Mouse (Mus musculus): ENCODE measurements around the gene Lcn6. TPM values are rescaled to one million over a fixed set of nuclear protein-coding genes. Genes with fewer than 3 reads are reported as not detected.

Lcn6 gene
- not detected in 2 replicates for total RNA-seq (2017)

DNA sequence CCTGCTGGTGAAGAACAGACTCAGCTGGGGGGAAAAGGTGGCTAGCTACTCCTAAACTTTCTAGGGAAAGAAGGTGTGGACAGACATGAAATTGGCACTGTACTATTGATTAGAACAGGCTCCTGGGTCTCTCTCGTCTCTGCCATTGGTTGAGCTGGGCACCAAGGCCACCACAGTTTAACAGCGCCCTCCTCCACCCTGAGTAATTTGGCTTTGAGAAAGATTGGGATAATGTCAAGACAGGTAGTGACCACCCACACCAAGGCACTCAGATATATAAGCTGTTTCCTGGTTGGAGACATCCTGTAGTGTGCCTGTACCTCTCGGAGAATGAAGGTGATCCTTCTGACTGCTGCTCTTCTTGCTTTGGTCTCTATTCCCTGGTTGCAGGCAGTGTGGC is at the start of gene Lcn6:
Gene Lcn6 (plus strand): TSS at position 301 of the 400 bp plus-strand sequence.
- ATAC-seq (replicated peaks; ENCODE audit: low read depth, poor library complexity, severe bottlenecking) = no peak

DNA sequence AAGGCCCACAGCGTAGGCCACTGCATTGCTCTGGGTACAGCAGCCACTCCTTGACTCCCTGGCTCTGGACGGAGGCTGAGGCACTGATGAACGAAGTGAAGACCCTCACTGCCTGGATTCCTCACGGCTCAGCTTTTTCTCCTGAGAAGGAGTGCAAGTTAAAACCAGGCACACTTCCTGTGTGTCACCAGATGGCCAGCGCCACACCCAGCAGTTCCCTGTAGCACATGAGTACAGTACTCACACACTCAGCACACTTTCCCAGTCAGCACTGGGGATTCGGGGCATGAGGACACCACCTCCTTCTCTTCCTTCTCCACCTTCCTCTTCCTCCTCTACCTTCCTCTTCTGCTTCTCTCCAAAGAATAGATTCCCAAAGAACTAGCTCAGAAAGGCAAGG is 48.8 kb upstream of the Lcn6 start, which contains the start of gene Fcna:
Gene Fcna (minus strand): TSS at position 220 of the 400 bp plus-strand sequence.
- no peak for ATAC-seq (replicated peaks; ENCODE audit: low read depth, poor library complexity, severe bottlenecking)

DNA sequence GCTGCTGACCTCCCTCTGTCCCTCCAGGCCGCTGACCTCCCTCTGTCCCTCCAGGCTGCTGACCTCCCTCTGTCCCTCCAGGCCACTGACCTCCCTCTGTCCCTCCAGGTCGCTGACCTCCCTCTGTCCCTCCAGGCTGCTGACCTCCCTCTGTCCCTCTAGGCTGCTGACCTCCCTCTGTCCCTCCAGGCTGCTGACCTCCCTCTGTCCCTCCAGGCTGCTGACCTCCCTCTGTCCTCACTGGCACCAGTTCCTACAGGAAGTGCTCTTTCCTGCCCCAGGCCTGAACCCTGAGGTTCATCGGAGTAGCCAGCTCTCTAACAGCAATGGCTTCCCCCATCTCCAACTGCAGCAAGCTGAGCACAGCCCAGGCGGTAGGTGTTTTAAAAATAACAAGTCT is 47.8 kb upstream of the Lcn6 start:
- no peak for ATAC-seq (replicated peaks; ENCODE audit: low read depth, poor library complexity, severe bottlenecking)

DNA sequence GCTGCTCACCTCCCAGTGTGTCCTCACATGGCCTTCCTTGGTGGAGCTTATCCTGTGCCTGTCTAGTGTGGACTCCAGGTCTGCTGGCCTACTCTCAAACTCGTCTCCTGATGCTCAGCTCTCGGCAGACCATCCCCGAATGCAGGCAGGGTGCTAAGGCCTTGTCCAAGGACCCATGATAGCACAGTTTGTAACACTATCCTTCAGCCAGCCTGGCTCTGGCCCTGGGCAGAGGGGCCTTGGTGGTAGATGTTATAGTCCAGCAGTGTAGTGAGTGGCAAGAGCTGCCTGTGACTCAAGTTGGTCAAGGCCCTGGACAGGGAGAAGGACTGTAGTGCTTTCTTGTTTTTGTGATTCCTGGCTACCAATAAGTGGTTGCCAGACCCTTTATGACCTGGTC is 43.0 kb upstream of the Lcn6 start:
- ATAC-seq (replicated peaks; ENCODE audit: low read depth, poor library complexity, severe bottlenecking) = no peak

DNA sequence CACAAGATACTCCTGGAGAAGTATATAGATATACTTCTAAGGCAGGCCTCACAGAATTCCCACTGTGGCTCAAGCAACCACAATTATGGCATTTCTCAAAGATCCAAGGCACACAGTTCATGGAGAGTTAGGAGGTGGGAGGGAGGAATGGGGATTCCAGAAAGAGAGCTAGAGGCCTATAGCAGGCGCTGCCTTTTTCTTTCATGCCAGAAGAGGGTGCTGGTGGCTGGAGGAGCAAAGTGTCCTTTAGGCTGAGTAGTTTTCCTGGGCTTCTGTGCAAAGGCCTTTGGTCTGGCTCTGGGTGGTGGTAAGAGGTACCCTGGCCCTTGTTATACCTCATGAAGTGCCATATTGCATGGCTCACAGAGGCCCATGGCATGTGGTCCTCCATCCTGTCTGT is 42.5 kb upstream of the Lcn6 start:
- no peak for ATAC-seq (replicated peaks; ENCODE audit: low read depth, poor library complexity, severe bottlenecking)

DNA sequence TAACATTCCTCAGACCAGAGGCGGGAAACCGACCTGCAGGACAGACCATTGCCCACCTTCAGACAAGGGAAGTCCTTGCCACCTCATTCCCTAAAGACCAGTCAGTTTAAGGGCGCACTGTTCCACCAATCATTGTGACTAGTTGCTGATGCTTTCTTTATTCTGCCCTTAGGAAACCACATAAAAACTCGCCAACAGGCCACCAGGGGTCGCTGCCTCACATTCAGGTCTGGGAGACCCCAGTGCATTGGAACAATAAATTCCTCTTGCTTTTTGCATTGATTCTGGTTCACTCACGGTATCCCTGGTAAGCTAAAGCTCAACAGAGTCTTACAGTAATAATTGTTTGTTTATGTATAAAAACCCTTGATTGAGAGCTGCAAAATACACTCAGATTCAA is 36.7 kb upstream of the Lcn6 start:
- no peak for ATAC-seq (replicated peaks; ENCODE audit: low read depth, poor library complexity, severe bottlenecking)

DNA sequence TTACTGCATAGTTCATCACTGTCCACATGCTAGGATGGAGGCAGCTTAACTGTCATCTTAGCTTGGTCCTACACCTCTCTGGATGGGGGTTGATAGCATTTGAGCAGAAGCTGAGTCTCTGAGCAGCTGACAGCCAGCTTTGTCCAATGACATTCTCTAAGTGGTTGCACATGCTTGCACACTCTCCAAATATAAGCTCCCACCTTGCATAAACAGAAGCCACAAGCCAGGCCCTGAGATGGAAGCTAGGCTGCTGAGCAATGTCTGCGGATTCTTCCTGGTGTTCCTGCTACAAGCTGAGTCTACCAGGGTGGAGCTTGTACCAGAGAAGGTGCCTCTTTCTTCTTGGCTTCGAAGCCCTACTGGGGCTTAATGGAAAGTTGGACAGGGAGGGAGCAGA is 23.7 kb upstream of the Lcn6 start, which contains the start of gene Lcn8:
Gene Lcn8 (plus strand): TSS at position 219 of the 400 bp plus-strand sequence.
- no peak for ATAC-seq (replicated peaks; ENCODE audit: low read depth, poor library complexity, severe bottlenecking)

DNA sequence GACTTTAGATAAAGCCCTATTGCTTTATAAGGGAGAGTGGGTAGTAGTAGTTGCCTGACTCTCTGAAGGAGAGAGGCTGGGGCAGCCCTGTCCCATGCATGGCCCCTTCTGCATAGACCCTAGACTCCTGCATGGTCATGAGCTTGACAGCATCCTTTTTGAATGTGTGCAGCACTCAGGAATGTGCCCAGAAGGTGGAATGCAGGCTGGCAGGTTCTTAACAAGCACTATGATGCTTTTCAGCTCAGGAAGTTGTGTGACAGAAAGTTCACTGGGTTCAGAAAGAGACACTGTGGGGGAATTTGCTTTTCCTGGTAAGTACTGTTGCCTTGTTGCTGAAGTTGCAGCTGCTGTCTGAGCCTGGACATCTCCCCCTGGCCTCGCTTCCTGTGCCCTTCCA is 22.1 kb upstream of the Lcn6 start:
- no peak for ATAC-seq (replicated peaks; ENCODE audit: low read depth, poor library complexity, severe bottlenecking)

DNA sequence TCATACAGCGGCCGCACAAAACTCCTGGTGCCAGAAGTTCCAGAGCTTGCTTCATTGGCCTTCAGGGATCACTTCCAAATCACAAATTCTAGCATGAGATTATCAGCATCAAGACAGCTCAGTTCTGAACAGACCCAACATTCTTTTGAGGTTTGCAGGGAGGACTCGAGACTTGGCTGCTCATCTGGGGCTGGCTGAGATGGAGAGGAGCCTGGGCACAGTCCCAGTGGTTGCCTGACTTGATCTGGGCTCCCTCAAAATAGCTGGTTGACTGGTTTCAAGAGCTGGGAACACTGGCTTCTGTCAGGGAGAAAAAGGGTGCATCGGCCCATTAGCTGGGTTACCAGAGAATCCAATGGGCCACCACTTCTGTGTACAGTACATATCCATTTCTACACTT is 19.9 kb upstream of the Lcn6 start:
- no peak for ATAC-seq (replicated peaks; ENCODE audit: low read depth, poor library complexity, severe bottlenecking)

DNA sequence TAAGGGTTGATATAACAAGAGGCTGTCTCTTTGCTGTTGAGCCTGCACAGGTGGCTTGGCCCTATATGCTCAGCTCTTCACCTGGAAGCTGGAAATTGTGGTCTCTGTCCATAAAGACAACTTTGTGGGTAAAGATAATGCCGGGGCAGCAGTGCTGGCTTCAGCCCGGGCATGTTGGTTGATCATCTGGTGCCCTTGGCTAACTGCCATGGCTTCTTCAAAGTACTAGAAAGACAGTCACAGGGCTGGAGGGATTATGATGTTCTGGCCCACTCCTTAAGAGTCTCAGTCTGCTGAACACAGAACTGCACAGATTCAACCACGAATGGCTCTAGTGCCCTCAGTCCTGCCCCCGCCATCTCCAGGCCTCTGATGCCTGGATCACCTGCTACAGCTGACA is 19.3 kb upstream of the Lcn6 start:
- ATAC-seq (replicated peaks; ENCODE audit: low read depth, poor library complexity, severe bottlenecking) = no peak

DNA sequence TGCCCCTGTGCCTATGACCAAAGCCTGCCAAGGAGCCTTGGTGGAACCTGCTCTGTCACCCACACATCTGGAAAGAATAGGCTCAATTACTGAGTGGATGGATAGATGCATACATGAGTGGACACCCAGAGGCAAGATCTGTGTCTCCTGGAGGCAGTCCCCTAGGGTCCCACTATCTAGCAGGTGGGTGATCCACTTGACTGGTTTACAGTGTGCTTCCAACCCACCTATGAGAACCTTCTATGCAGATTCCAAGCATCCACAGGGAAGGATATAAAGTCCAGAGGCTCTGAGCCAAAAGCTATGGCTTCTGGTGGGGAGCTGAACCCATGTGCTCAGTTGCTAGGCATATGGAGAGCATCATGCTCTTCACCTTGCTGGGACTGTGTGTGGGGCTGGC is 18.9 kb upstream of the Lcn6 start, which contains the start of gene Lcn5:
Gene Lcn5 (plus strand): TSS at position 301 of the 400 bp plus-strand sequence.
- no peak for ATAC-seq (replicated peaks; ENCODE audit: low read depth, poor library complexity, severe bottlenecking)

DNA sequence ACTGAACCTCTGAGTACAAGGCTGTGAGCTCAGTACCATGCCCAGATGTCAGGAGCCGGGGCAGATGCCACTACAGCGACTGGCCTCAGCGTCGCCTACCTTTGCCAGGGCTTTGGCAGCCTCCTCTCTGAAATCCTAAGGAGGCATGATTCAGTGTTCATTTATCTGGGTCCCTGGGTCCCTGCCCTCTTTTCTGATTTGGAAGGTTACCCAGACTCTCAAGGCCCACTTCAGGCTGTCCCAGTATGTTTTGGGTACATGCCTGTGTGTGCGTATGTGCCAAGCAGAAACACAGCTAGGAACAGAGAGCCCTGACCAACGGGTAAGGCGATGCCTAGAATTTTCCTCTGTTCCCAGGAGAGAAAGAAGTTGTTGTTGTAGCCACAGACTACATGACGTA is 16.3 kb upstream of the Lcn6 start:
- no peak for ATAC-seq (replicated peaks; ENCODE audit: low read depth, poor library complexity, severe bottlenecking)

DNA sequence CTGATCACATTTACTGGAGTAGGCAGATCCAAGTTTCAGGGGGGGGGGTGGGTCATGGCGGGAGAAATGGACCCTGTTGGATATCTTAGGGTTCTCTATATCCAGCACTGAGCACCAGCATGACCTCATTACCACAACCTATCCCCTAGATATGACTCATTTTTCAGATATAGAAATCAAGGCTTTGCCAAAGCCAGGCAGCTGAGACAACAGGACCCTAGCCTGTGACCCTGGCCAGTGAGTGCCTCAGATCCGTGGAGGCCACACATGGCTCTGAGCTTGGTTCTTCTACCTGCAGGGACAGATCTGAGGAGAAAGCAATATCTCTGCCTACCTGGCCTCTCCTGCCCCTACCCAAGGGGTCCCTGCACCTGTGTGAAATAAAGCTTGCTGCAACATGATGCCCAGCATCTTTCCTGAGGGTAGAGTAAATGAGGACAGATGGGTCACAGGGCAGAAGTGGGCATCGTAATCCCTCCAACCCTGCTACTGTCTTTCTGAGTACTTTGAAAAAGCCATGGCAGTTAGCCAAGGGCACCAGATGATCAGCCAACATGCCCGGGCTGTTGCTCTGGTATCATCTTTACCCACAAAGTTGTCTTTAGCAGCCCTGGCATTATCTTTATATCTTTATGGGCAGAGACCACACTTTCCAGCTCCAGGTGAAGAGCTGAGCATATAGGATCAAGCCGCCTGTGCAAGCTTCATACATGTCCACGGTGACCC is 15.2 kb upstream of the Lcn6 start:
- ATAC-seq (replicated peaks; ENCODE audit: low read depth, poor library complexity, severe bottlenecking) = no peak

DNA sequence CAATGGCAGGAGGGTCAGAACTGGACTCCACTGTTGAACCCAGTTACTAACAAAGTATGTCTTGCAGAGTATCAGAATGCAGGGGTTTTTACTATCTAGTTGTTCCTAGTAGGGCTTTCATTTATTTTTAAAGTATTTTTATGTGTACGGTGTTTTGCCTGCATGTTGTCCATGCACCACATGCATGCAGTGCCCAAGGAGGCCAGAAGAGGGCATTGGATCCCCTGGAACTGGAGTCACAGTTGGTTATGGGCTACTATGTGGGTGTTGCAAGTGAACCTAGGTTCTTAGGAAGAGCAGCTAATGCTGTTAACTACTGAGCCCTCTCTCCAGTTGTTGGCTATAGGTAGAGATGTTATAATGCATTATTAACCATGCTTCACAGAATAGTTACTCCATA is 13.1 kb upstream of the Lcn6 start:
- ATAC-seq (replicated peaks; ENCODE audit: low read depth, poor library complexity, severe bottlenecking) = peak; percentile 63

DNA sequence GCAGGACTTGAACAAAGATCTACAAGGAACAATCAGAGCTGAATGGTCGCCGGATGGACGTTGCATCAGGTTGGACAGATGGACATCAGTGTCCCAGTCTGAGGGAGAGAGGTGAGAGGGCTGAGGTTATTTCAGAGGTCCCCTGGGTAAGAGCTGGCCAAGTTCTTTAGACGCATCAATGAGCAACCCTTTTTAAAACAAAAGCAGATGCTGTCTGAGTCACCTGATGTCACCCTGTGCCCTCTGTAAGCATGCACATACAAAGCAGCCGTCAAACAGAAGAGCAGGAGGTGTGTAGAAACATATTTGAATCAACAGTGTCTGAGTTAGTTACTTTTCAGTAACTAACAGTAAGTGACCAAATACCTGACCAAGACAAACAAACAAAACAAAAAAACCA is 12.5 kb upstream of the Lcn6 start:
- ATAC-seq (replicated peaks; ENCODE audit: low read depth, poor library complexity, severe bottlenecking) = no peak

DNA sequence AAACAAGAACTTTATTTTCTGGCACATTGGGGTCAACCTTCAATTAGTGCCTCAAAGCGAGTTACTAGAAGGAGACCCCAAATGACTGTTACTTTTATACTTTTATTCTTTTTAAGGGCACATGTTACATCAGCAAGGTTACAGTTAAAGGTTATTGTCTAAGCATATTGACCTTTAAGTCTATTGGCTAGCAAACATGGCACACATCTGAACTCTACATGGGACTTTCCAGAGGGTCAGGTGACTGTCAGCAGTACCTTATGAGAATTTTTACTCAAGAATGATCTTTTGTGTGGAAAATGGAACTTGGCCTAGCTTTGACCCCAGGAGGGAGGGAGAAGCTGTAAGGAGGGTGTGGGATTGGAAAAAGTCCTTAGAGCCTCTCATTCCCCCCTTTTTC is 10.1 kb upstream of the Lcn6 start:
- no peak for ATAC-seq (replicated peaks; ENCODE audit: low read depth, poor library complexity, severe bottlenecking)

DNA sequence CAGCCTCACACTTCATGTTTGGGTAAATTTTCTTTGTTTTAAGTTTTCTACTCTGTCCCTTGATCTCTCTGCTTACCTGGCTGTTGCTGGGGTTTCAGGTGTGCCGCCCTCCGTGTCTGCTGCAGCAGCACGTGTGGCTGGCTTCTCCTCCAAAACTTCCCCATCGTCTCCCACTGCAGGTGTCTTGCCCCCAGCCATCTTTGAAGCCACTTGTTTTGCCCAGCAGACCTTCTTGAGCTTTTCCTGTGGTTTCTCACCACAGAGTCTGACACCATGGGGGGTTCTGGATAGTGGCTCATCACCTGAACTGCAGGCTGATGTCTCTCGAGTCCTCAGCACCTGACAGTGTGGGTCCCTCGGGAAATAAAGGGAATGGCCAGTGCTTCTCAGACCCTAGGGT is 3.0 kb downstream of the Lcn6 start:
- no peak for ATAC-seq (replicated peaks; ENCODE audit: low read depth, poor library complexity, severe bottlenecking)

DNA sequence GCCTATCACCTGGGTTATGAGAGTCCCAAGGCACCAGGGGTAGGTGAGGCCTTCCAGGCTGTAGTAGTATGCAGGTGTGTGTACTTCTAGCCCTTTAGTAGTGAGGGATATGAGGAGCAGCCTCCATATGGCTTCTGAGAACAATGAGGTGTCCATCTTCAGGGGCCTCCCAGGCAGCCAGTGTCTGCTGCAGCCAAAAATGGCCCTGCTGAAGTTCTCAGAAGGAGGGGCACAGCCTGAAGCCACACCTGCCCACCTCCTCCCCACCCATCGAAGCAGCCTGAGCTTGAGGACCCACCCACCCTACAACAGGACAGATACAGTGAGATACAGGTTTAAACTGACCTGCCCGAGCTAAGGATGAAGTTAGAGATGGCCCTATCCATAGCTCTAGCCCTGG is 5.8 kb downstream of the Lcn6 start, which contains the start of gene Lcn10:
Gene Lcn10 (plus strand): TSS at position 301 of the 400 bp plus-strand sequence.
- ATAC-seq (replicated peaks; ENCODE audit: low read depth, poor library complexity, severe bottlenecking) = no peak

DNA sequence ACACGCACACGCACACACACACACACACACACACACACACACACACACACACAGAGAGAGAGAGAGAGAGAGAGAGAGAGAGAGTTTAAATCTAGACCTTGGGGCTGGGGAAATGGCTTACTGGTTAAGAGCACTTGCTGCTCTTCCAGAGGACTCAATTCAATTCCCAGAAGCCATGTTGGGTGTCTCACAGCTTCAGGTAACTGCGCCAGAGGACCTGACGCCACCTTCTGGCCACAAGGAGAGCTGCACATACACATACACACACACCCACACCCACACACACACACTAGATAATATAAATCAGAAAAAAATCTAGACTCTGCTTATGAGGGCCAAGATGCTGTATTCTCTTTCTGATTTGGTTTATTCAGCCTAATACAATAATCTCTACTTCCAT is 10.4 kb downstream of the Lcn6 start:
- no peak for ATAC-seq (replicated peaks; ENCODE audit: low read depth, poor library complexity, severe bottlenecking)

DNA sequence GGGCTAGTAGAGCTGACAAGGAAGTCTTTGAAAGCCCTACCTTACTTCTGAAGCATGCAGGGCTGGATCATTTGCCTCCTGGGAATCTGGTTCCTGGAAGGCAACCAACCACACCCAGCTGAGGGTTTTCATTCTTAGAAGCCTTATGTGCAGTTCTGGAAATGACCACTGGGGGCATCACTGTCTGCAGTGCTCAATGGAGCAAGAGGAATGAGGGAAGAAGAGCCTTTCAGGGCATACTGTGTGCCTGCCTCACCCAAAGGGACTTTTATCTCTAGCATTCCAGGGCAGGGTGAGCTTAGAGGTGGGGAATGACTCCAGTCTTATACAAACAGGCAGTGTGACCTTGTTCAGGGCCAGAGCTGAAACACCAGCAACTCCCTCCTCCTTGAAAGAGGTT is 18.0 kb downstream of the Lcn6 start:
- peak; percentile 82 for ATAC-seq (replicated peaks; ENCODE audit: low read depth, poor library complexity, severe bottlenecking)

DNA sequence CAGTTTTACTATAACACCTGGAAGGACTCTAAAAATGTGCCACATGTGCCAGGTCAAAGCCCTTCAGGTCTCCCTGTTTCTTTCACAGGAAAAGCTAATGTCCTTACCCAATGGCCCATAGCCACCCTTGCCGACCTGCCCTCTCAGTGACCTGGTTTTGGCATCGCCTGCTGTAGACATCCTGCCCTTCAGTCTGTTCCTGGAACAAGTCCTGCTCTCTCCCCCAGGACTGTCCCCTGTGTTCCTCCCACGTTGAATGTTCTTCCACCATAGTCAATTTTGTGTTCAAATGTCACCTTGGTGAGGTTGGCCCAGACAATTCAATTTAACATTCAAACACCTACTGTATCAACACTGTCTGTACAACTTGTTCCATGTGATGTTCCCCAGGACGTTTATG is 20.4 kb downstream of the Lcn6 start:
- no peak for ATAC-seq (replicated peaks; ENCODE audit: low read depth, poor library complexity, severe bottlenecking)

DNA sequence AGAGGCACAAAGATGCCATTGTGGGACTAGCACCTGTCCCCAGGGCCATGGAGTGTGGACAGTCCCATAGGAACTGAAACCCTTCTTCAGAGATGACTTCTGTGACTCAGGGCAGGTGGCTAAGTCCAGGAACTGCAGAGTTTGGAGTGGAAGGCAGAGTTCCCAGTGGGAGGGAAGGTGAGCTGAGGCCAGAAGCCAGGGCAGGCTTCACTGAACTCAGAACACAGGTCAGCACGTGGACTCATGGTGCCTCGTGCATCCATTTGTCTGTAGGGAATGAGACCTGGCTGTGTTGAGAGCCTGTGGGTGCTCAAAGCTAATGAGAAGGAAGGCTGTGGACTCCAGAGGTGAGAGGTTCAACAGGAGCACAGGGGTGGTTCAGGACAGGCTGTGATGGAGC is 22.1 kb downstream of the Lcn6 start:
- no peak for ATAC-seq (replicated peaks; ENCODE audit: low read depth, poor library complexity, severe bottlenecking)

All from common myeloid progenitor, adult 5-6 weeks (primary cell).